In the genomic region with DNA sequence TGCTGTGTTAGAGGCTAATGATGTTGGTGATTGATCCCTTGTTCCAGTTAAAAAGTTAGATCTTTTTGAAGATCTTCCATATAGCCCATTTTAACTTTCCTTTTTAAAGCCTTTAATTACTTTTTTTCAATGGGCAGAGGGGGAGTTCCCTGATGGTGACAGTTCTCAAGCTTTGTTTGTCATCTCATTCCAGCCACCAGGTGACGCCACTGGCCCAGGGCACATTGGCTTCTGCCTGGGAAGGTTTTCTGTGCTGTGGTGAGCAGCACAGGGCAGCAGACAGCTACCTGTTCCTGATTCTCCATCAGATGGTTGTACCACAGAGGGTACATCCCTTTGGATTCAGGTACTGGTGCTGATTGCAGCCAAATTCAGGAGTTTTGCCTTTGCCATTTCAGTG, we compare ENCODE assay signal across 7 mouse cellular contexts. TPM values are rescaled to one million over a fixed set of nuclear protein-coding genes. Genes with fewer than 3 reads are reported as not detected.
DNase-seq lines count a peak whose midpoint lies in the region; ATAC-seq lines count a peak whose summit lies in the region.

No protein-coding gene starts in this region.

- no peak overlapping the region for H3K27ac ChIP-seq in forebrain, embryonic 14.5 days (ENCODE audit: low read depth, low read length)

- no peak overlapping the region for H3K4me2 ChIP-seq in forebrain, embryonic 14.5 days (ENCODE audit: low read length)

- no peaks in the 10 kb centered on the region for H3K4me1 ChIP-seq in forebrain, embryonic 14.5 days (ENCODE audit: control insufficient read depth, insufficient read depth, low read length)

- no peaks in the 10 kb centered on the region for H3K9me3 ChIP-seq in forebrain, embryonic 14.5 days (replicated peaks; ENCODE audit: control insufficient read depth, low read length)

- no peak overlapping the region for H3K4me3 ChIP-seq in forebrain, embryonic 14.5 days (ENCODE audit: low read depth, low read length)

- ATAC-seq in forebrain, embryonic 14.5 days = no peak

- WGBS in forebrain, embryonic 14.5 days = 30% methylated on average over 1 of the region's 1 CpGs

- 0 out of 2 replicates have a peak, but pooled peaks cover 4% of the 10 kb centered on the region for H3K36me3 ChIP-seq in forebrain, embryonic 14.5 days (ENCODE audit: control insufficient read depth, insufficient read depth, low read length)

- DNase-seq in 3134 (ENCODE audit: extremely low read depth, insufficient read length, low spot score) = peak; percentile 9
- peak; percentile 63 for DNase-seq in 416B (ENCODE audit: low read depth)
- peak; percentile 32 for DNase-seq in adrenal gland, adult 8-10 months
- peak; percentile 49 for DNase-seq in forebrain, embryonic 14.5 days (ENCODE audit: low spot score)
- DNase-seq in kidney, postnatal 10 days = peak; percentile 85
- DNase-seq in lung, adult 18-20 months = peak; percentile 45 to 63
- DNase-seq in right cerebral cortex, postnatal 36 days (ENCODE audit: low spot score in 2 of 2) = peak; percentile 33 to 40

- no peaks in the 10 kb centered on the region for H3K27me3 ChIP-seq in forebrain, embryonic 14.5 days (replicated peaks; ENCODE audit: control insufficient read depth, insufficient read depth, low read length)

- no peak overlapping the region for H3K9ac ChIP-seq in forebrain, embryonic 14.5 days (ENCODE audit: low read length)

RNA-seq across cellular contexts. Expression of gene Riox2, which starts 3.2 kb away (rescaled TPM):
- 10 to 100 TPM; 24.6 to 28.2 (median 26.8) TPM for total RNA-seq in adrenal gland, adult 8-10 months (2022)
- 13.7 and 14.2 TPM in 2 replicates for polyA plus RNA-seq in forebrain, embryonic 14.5 days (2014; fragmentation: Nextera tagmentation; extraction: Ambion mirVana)

Comparison
In these comparisons a context has a peak if more than half of its experiments do, and no peak if none do; other contexts are left out.
1. DNase-seq: peak in every context shown above with its lines; median percentile 85 in kidney, postnatal 10 days; 63 in 416B; 54 in lung, adult 18-20 months; 49 in forebrain, embryonic 14.5 days; 36 in right cerebral cortex, postnatal 36 days; 32 in adrenal gland, adult 8-10 months; 9 in 3134.